ENCODE assay signal across 6 mouse cellular contexts in genomic region chr5:105941951-105942350, GRCm38 (mm10).
"Had no signal": no experiment of that assay in that cellular context is flagged by ENCODE, and none has a peak within 500 bp of the region (broad histone marks: within the 10 kb centered on the region; RNA-seq: fewer than 3 reads in every experiment).

No protein-coding gene starts in this region.

- DNase-seq: kidney, postnatal 36 days; lung, postnatal 36 days; midbrain, embryonic 14.5 days; right cerebral cortex, adult 18-20 months; right cerebral cortex, postnatal 25 days; thymus, postnatal 36 days had no signal
